Mouse (Mus musculus): ENCODE data around the gene Hist1h2ap. TPM values are rescaled to one million over a fixed set of nuclear protein-coding genes. Genes with fewer than 3 reads are reported as not detected.

Gene Hist1h2ap
- polyA plus RNA-seq, 2 experiments from 2014 or later: 94.5 to 115 TPM

DNA sequence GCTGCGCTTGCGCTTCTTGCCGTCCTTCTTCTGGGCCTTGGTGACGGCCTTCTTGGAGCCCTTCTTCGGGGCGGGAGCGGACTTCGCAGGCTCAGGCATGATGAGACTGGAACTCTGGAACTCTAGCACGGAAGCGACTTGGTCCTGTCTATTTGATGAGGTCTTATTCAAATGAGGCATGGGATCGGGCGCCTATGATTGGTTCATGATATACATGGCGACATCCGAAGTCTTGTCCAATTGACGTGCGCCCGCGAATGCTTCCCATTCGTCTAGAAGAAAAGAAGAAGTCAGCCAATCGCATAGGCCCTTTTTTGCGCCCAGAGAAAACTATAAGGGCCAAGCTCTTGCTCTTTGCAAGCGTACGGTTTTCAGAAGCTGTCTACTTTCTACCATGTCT, 23.2 kb downstream of the Hist1h2ap start, which contains the start of the genes Hist1h2bq and Hist1h2ao:
TSS of gene Hist1h2bq (minus strand) at position 125 of the 400 bp plus-strand sequence.
TSS of gene Hist1h2ao (plus strand) at position 393 of the 400 bp plus-strand sequence.
- ATAC-seq: peak; percentile 88

DNA sequence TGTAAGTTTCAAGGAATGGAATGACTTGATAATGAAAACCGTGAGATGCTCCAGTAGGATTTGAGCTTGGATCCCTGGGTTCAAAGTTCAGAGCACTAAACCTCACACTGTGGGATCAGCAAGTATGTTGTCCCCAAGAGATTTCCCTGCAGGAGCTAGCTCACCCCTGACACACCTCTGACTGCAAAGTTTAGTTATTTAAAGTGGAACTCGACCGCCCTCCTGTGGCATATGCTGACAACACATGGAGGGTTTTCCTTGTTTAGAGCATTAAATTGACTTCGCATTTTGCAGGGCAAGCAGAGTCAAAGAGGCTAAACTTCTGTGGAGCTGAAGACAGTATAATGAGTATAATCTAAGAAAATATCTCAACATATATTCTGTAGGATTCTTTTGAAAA, 30.2 kb downstream of the Hist1h2ap start:
- peak; percentile 96 for ATAC-seq

DNA sequence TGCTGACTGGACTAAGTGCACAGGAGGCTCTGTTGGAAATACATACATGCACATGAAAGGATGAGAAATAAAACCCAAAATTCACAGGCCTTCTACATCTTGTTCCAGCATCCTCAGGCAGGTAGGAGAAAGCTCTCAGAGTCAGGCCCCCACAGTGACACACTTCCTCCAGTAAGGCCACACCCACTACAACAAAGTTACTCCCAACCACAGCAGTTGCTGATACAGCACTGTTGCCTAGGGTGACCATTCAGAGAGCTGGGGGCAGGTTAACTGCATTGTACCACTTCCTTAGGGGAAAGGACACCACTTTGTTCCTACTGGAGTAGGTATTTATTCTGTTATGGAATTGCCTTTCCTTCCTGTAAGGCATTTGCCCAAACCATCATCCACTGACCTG, 36.1 kb downstream of the Hist1h2ap start:
- peak; percentile 53 for ATAC-seq

DNA sequence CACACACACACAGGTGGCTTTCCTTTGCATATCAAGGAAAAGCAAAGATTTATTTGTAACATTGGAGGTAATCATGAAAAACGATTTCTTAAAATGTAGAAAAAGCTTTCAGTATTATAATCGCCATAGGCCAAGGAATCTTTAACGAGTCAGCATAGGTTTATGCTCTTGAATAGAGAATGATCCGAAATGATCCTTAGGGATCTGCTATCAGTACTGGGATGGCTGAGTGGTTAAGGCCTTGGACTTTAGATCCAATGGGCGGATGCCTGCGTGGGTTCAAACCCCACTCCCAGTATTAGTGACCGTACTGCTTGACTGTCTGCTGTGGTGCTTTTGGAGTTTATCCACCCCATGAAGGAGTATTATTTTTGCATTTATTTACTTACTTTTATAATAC, 37.7 kb downstream of the Hist1h2ap start:
- ATAC-seq: no peak

DNA sequence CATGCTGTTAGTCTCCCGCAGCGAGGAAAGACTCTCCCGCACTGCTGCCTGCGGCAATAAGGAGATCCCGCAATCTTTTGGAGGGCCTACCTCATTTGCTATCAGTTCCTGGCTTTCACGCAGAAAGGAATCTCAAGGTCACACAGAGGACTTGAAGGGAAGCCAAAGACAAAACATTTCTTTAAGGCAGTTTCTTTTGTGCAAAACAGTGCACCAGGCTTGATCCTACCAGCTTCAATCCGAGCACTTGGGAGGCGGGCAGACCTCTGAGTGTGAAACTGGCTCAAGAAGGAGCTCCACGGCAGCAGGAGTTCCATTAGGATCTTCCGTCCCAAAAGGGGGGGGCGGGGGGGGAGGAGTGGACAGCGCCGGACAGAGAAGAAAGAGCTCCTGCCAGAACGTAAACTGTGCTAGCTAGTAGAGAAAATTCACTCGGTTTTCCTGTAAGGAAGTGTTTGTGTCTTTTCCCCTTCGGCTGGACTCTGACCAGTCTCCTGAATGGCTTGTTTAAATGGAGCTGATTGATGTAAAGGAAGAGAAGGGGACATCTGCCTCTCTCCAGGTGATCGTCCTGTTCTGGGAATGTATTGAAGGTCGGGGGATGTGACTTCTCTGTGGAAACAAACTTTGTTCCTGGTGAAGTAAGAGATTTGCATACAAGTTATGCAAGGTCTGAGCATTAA, 42.6 kb downstream of the Hist1h2ap start:
- no peak for ATAC-seq

DNA sequence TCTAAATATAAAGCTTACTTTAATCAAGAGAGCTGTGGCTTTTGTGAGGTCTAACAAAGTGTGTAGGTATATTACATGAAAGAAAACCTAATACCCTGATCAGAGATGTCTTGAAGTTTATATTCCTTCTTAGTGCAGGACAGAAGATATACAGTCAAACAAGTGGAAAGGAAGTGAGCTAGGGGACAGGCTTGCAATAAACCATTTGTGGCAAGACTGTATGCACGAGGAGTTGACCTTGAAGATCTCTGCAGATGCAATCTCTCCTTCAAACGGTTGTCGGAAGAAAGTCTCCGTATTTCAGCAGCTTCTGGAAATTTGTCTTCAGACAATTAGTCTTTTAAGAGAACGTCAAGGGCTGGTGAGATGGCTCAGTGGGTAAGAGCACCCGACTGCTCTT, 43.4 kb downstream of the Hist1h2ap start:
- ATAC-seq: no peak

DNA sequence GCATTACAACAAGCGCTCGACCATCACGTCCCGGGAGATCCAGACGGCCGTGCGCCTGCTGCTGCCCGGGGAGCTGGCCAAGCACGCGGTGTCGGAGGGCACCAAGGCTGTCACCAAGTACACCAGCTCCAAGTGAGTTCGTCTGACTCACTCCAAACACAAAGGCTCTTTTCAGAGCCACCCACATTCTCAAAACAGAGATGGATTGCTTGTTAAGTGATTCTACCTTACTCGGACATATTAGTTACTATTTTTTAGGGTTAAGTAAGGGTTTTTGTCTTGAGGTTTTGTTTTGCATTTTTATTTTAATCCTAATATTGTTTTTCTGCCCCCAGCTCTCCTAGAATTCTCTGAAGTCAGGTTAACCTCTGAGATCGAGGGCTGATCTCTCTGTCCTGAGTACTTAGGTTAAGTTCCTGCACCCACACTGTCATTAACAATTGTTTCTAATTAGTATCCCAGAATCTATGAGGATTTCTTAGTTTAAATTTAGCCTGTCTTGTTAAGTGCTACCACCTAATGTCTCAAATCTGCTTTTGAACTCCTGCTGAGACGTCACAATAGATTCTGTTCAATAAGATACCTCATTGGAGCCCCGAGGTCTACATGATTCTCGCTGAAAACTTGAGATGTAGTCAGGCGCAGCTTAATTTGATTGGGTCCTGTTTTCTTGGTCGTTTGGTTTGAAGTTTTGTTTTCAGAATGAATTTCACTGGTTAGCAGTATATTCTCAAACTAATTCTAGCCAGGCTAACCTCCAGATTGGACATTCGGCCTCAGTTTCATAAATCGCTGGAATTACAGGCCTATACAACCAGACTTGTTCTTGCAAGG, 45.3 kb downstream of the Hist1h2ap start:
- ATAC-seq: no peak

DNA sequence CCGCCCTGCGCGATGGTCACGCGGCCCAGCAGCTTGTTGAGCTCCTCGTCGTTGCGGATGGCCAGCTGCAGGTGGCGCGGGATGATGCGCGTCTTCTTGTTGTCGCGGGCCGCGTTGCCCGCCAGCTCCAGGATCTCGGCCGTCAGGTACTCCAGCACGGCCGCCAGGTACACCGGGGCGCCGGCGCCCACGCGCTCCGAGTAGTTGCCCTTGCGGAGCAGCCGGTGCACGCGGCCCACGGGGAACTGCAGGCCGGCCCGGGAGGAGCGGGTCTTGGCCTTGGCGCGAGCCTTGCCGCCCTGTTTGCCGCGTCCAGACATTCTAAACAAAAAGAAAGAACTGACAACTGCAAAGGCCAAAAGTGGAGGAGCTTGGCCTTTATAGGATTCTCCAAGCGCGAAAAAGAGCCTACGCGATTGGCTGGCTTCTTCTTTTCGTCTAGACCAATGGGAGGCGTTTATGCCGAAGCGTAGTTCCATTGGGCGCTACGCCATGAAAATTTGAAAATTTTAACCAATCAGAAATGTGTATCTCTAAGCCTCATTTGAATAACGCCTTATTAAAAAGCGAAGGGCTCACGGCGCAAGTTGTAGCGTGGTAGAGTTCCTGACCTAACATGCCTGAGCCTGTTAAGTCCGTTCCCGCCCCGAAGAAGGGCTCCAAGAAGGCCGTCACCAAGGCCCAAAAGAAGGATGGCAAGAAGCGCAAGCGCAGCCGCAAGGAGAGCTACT, 46.2 kb downstream of the Hist1h2ap start, which contains the start of the genes Hist1h2an and Hist1h2bp:
TSS of gene Hist1h2an (minus strand) at position 320 of the 731 bp plus-strand sequence.
TSS of gene Hist1h2bp (plus strand) at position 563 of the 731 bp plus-strand sequence.
- ATAC-seq: peak; percentile 90

DNA sequence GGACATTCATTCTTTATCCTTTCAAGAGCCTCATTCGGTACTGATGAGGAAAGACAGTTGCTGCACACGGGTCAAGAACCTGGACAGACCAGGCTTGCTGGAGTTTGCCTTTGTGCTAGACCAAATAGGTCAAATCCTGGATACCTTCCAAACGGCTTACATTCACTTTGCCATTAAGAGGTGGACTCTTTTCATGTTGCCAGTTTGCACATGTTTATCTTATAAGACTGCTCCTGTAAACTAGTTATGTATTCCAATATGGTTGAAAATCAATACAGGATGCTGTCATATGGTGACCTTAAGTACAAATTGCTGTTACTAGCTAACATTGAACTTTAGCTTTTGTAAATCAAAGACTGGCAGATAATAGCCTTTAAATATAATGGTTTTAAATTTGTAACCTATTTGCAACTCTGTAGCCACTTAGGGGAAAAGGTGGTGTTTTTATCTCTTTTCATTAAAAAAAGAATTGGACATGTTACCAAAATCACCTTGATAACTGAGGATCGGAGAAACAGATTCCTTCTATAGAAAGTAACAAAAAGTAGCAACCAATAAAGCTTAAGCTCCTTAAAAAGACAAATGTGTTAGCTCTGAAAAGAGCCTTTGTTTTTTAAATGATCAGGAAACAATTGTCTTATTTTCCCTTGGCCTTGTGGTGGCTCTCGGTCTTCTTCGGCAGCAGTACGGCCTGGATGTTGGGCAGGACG, 47.0 kb downstream of the Hist1h2ap start:
- no peak for ATAC-seq

DNA sequence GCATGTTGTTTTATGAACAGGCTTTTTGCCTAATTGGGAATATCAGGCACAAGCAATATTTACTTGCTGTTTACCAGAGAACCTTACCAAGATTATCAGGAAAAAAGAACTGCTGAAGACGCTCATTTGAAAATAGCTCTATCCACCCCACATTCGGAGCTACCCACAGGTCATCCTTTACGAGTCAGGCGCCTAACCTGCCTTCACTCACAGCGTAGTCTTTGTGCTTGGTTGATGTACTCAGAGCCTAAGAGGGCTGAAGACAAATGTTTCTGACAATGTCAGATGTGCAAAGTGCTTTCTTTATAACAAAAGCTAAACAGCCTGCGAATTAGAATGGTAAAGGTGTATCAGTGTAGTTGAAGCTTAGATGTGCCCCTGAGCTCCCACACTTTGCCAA, 49.0 kb downstream of the Hist1h2ap start:
- no peak for ATAC-seq

DNA sequence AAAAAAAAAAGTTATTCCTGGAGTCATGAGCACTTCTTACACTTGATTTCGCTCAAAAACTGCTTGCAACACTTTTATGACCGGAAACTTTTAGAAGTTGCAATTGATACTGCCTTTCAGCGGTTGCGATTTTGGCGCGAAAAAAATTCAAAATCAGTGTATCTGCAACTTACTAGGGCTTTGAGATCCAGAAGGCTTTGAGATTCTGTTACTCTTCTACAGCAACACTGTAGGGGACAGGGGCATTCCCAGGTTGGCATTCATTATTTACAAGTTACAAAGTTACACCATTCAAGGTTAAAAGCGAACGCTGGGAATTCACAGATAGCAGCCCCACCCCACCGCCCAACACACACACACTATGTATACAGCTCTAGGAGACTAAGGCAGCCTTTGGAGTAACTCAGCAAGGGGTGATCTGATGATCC, 49.6 kb downstream of the Hist1h2ap start:
- no peak for ATAC-seq

DNA sequence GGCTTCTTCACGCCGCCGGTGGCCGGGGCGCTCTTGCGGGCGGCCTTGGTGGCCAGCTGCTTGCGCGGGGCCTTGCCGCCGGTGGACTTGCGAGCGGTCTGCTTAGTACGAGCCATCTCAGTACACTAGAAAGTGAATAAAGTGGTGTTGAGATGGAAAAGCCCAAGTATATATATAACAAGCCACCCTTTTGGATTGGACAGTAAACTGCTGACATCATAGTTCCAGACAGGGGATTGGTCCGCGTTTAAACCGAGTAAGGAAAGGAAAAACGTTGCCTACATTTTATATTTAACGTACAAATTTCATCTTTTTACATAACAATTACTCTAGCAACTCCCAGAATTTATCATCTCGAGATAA, 50.1 kb downstream of the Hist1h2ap start, which contains the start of gene Hist1h3i:
TSS of gene Hist1h3i (minus strand) at position 116 of the 363 bp plus-strand sequence.
- ATAC-seq: peak; percentile 62

Other genes with a start within 250 kb of the Hist1h2ap start
- gene Olfr1362, start 219.5 kb downstream of the Hist1h2ap start, polyA plus RNA-seq (2017; shearing (Covaris generic)): not detected
- not detected for gene Olfr11, start 191.0 kb downstream of the Hist1h2ap start, polyA plus RNA-seq (2017; shearing (Covaris generic))
- not detected for gene Olfr1361, start 170.1 kb downstream of the Hist1h2ap start, polyA plus RNA-seq (2017; shearing (Covaris generic))
- gene Olfr1360, start 156.1 kb downstream of the Hist1h2ap start, polyA plus RNA-seq (2017; shearing (Covaris generic)): not detected
- not detected for gene Olfr1359, start 135.4 kb downstream of the Hist1h2ap start, polyA plus RNA-seq (2017; shearing (Covaris generic))
- gene Hist1h2bl, start 117.4 kb downstream of the Hist1h2ap start, polyA plus RNA-seq (2017; shearing (Covaris generic)): not detected
- 10 to 100 TPM in 1 of 2 experiments, not detected in 1; 41.5 TPM for gene Hist1h2ai, start 117.1 kb downstream of the Hist1h2ap start, polyA plus RNA-seq (2017; shearing (Covaris generic))
- 1 to 10 TPM; 2.1 to 2.5 TPM for gene Hist1h3h, start 115.8 kb downstream of the Hist1h2ap start, polyA plus RNA-seq (2017; shearing (Covaris generic))
- 1 to 10 TPM; 1.8 to 2.5 TPM for gene Hist1h2bm, start 111.5 kb downstream of the Hist1h2ap start, polyA plus RNA-seq (2017; shearing (Covaris generic))
- not detected for gene Hist1h4j, start 98.4 kb downstream of the Hist1h2ap start, polyA plus RNA-seq (2017; shearing (Covaris generic))
- 10 to 100 TPM in 1 of 2 experiments, 1 to 10 TPM in 1; 8.2 to 16.8 TPM for gene Hist1h4k, start 83.0 kb downstream of the Hist1h2ap start, polyA plus RNA-seq (2017; shearing (Covaris generic))
- gene Hist1h2ak, start 79.7 kb downstream of the Hist1h2ap start, polyA plus RNA-seq (2017; shearing (Covaris generic)): 1 to 10 TPM in 1 of 2 experiments, not detected in 1; 2.1 TPM
- 1 to 10 TPM in 1 of 2 experiments, not detected in 1; 5.6 TPM for gene Hist1h2bn, start 79.4 kb downstream of the Hist1h2ap start, polyA plus RNA-seq (2017; shearing (Covaris generic))
- 1 to 10 TPM; 3.6 to 5.1 TPM for gene Hist1h1b, start 52.9 kb downstream of the Hist1h2ap start, polyA plus RNA-seq (2017; shearing (Covaris generic))
- gene Hist1h3i, start 50.1 kb downstream of the Hist1h2ap start, polyA plus RNA-seq (2017; shearing (Covaris generic)): not detected
- 1 to 10 TPM in 1 of 2 experiments, not detected in 1; 8.0 TPM for gene Hist1h2an, start 46.3 kb downstream of the Hist1h2ap start, polyA plus RNA-seq (2017; shearing (Covaris generic))
- gene Hist1h2bp, start 46.0 kb downstream of the Hist1h2ap start, polyA plus RNA-seq (2017; shearing (Covaris generic)): not detected
- 1 to 10 TPM; 4.9 to 6.4 TPM for gene Hist1h2bq, start 23.3 kb downstream of the Hist1h2ap start, polyA plus RNA-seq (2017; shearing (Covaris generic))
- not detected for gene Hist1h2ao, start 23.0 kb downstream of the Hist1h2ap start, polyA plus RNA-seq (2017; shearing (Covaris generic))
- 10 to 100 TPM in 1 of 2 experiments, not detected in 1; 21.4 TPM for gene Hist1h4m, start 21.8 kb downstream of the Hist1h2ap start, polyA plus RNA-seq (2017; shearing (Covaris generic))
- gene Hist1h4n, start 1.3 kb downstream of the Hist1h2ap start, polyA plus RNA-seq (2017; shearing (Covaris generic)): 10 to 100 TPM in 1 of 2 experiments, not detected in 1; 12.8 TPM
- 1 to 10 TPM; 4.7 to 6.5 TPM for gene Hist1h2br, start 236 bp upstream of the Hist1h2ap start, polyA plus RNA-seq (2017; shearing (Covaris generic))
- under 1 TPM in 1 of 2 experiments, not detected in 1; 0.37 TPM for gene Zfp184, start 111.6 kb upstream of the Hist1h2ap start, polyA plus RNA-seq (2017; shearing (Covaris generic))
- not detected for gene Pom121l2, start 147.7 kb upstream of the Hist1h2ap start, polyA plus RNA-seq (2017; shearing (Covaris generic))
- gene Prss16, start 176.2 kb upstream of the Hist1h2ap start, polyA plus RNA-seq (2017; shearing (Covaris generic)): under 1 TPM in 1 of 2 experiments, not detected in 1; 0.74 TPM
- not detected for gene Hist1h2ah, start 202.1 kb upstream of the Hist1h2ap start, polyA plus RNA-seq (2017; shearing (Covaris generic))
- 1 to 10 TPM in 1 of 2 experiments, not detected in 1; 4.8 TPM for gene Hist1h2bk, start 202.4 kb upstream of the Hist1h2ap start, polyA plus RNA-seq (2017; shearing (Covaris generic))
- gene Hist1h4i, start 207.9 kb upstream of the Hist1h2ap start, polyA plus RNA-seq (2017; shearing (Covaris generic)): 1 to 10 TPM; 5.4 to 6.7 TPM
- not detected for gene Hist1h2ag, start 209.4 kb upstream of the Hist1h2ap start, polyA plus RNA-seq (2017; shearing (Covaris generic))
- gene Hist1h2bj, start 209.7 kb upstream of the Hist1h2ap start, polyA plus RNA-seq (2017; shearing (Covaris generic)): 1 to 10 TPM; 3.8 to 9.5 TPM